ENCODE assay signal across 10 mouse cellular contexts in genomic region chr3:135824436-135824835, GRCm38 (mm10). TPM values are rescaled to one million over a fixed set of nuclear protein-coding genes. Genes with fewer than 3 reads are reported as not detected.
DNase-seq lines count a peak whose midpoint lies in the region; ATAC-seq lines count a peak whose summit lies in the region.
"Had no signal": no experiment of that assay in that cellular context is flagged by ENCODE, and none has a peak within 500 bp of the region (broad histone marks: within the 10 kb centered on the region; RNA-seq: fewer than 3 reads in every experiment).

No protein-coding gene starts in this region.

- no peak overlapping the region for H3K9ac ChIP-seq in embryonic facial prominence, embryonic 13.5 days

- H3K4me1 ChIP-seq in embryonic facial prominence, embryonic 13.5 days = peaks cover 9% of the 10 kb centered on the region; the same call in 1 of the 2 replicates

- no peak overlapping the region for H3K4me3 ChIP-seq in embryonic facial prominence, embryonic 13.5 days

- ATAC-seq in embryonic facial prominence, embryonic 13.5 days (ENCODE audit: insufficient number of reproducible peaks, insufficient read depth, low FRiP score, low TSS enrichment, low read depth) = no peak

- peak overlapping the region; percentile 96; the same call in 1 of the 2 replicates for H3K4me2 ChIP-seq in embryonic facial prominence, embryonic 13.5 days

- H3K27me3 ChIP-seq in embryonic facial prominence, embryonic 13.5 days = no peaks in the 10 kb centered on the region

- H3K27ac ChIP-seq in embryonic facial prominence, embryonic 13.5 days = no peak overlapping the region

- no peaks in the 10 kb centered on the region for H3K36me3 ChIP-seq in embryonic facial prominence, embryonic 13.5 days

- WGBS in embryonic facial prominence, embryonic 13.5 days = 13% methylated on average over 2 of the region's 4 CpGs

- H3K9me3 ChIP-seq in embryonic facial prominence, embryonic 13.5 days = no peaks in the 10 kb centered on the region

- peak; percentile 28 for DNase-seq in kidney, adult 18-20 months
- DNase-seq in kidney, postnatal 25 days = no peak
- peak; percentile 50 for DNase-seq in kidney, adult 9 months
- DNase-seq in lung, postnatal 14 days = peak; percentile 8
- no peak for DNase-seq in MN1 (ENCODE audit: low spot score)
- DNase-seq in embryo, embryonic 10.5 days (ENCODE audit: low spot score) = no peak
- DNase-seq in left cerebral cortex, adult 18-20 months (ENCODE audit: low spot score in 2 of 2) = no peak
- DNase-seq: layer of hippocampus, adult 9-11 months; spleen, adult 18-20 months had no signal

RNA-seq across cellular contexts. Expression of gene Slc39a8, which starts 0.6 kb away (rescaled TPM):
- polyA plus RNA-seq in embryonic facial prominence, embryonic 13.5 days (2015; fragmentation: Nextera tagmentation; extraction: Ambion mirVana) = 9.2 and 11.3 TPM in 2 replicates
- total RNA-seq in left cerebral cortex, adult 18-20 months (2021) = 1 to 10 TPM; 2.3 to 3.1 TPM

Comparison
In these comparisons a context has a peak if more than half of its experiments do, and no peak if none do; other contexts are left out.
1. DNase-seq: peak in kidney, adult 18-20 months (single experiment), kidney, adult 9 months (single experiment) and lung, postnatal 14 days (single experiment); none in kidney, postnatal 25 days (0 of 2), MN1 (single experiment), embryo, embryonic 10.5 days (single experiment) and left cerebral cortex, adult 18-20 months (0 of 2).